Mouse (Mus musculus) MEL (cell line): ENCODE data around the gene H2afy.

Experiments used
- HCFC1 ChIP-seq: IDR thresholded peaks from 2 replicates; pipeline ENCODE4 v1.6.1; 2012; ENCODE audit warnings: low read depth, mild to moderate bottlenecking, inconsistent platforms, low read length, improper control_type of control experiment, moderate library complexity
- MAX ChIP-seq: IDR thresholded peaks from 2 replicates; pipeline ENCODE4 v1.6.1; 2011; ENCODE audit warnings: low read length, improper control_type of control experiment
- MYC ChIP-seq: IDR thresholded peaks from 2 replicates; pipeline ENCODE4 v1.6.1; 2011; ENCODE audit warnings: low read depth, mild to moderate bottlenecking, low read length, improper control_type of control experiment, moderate library complexity
- NRF1 ChIP-seq: IDR thresholded peaks from 2 replicates; pipeline ENCODE4 v1.6.1; 2014; ENCODE audit warnings: low read depth, mild to moderate bottlenecking, inconsistent platforms, low read length, improper control_type of control experiment, moderate library complexity; ENCODE audit not compliant: poor library complexity, insufficient read depth, severe bottlenecking

DNA sequence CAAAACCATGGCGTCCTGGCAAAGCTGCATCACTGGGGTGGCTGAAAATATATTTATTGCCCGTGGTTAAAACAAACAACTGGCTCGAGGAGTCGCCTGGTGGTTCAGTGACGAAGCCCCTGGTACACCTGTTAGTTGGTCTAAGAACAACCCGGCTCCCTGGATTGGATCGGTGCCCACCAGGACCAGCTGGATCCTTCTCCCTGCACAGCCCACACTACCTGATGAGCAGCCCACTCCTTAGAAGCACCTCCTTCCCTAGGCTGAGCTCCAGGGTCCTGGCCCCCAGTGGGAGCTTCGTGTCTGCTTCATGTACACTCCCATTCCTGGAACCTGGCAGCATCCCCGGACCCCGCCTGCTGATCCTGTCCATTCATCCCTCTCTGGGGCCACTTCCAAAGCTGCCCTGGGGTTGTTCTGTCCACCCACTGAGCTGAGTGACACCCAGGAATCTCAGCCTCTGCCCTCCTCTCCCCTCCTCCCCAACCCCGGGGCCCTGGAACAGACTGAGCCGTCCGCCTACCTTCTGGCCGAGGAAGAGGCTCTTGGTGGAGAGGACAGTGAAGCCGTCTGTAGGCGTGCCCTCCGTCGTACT is 40.5 kb downstream of the H2afy start:
- no peak for TF ChIP-seq MYC
- no peak for TF ChIP-seq HCFC1
- TF ChIP-seq NRF1, result no peak
- TF ChIP-seq MAX, result no peak
